ENCODE assay signal across 8 mouse cellular contexts in genomic region chr7:118597201-118597600, GRCm38 (mm10). TPM values are rescaled to one million over a fixed set of nuclear protein-coding genes. Genes with fewer than 3 reads are reported as not detected.
DNase-seq lines count a peak whose midpoint lies in the region; ATAC-seq and TF ChIP-seq lines count a peak whose summit lies in the region.

Tmc5 (plus strand) TSS chr7:118597297.

- ATAC-seq in lung, embryonic 14.5 days (ENCODE audit: insufficient read depth) = peak; percentile 3; the same call in 1 of the 2 replicates
- ATAC-seq in liver, embryonic 16.5 days (ENCODE audit: low read depth) = no peak
- ATAC-seq in activated CD4-positive, CD25-positive, alpha-beta regulatory T cell, adult 4 months = no peak

- intact Hi-C loops in gastrocnemius, postnatal 14 days (cut with DNase I; ENCODE audit: low total_unique reads) = loop anchor here (5.0 kb wide), 1 partner anchor 90 kb away; no protein-coding TSS in a partner anchor

- H3K9me3 ChIP-seq in lung, embryonic 14.5 days (ENCODE audit: low read depth, low read length) = no peaks in the 10 kb centered on the region
- H3K9me3 ChIP-seq in liver, embryonic 16.5 days (replicated peaks; ENCODE audit: control insufficient read depth, low read length) = no peaks in the 10 kb centered on the region

- H3K4me3 ChIP-seq in lung, embryonic 14.5 days (ENCODE audit: low read depth, low read length) = peak within 1 kb of the TSS; percentile 19
- H3K4me3 ChIP-seq in liver, embryonic 16.5 days (ENCODE audit: low read depth, low read length) = 0 out of 2 replicates have a peak within 1 kb of the TSS, but pooled peaks have one; percentile 8

- WGBS in lung, embryonic 14.5 days = 5% methylated on average over 23 of the region's 23 CpGs
- WGBS in liver, embryonic 16.5 days (ENCODE audit: insufficient replicate concordance) = 7% methylated on average over 23 of the region's 23 CpGs

- peaks cover 29% of the 10 kb centered on the region for H3K27me3 ChIP-seq in lung, embryonic 14.5 days (ENCODE audit: insufficient read depth, low read length)
- peaks cover 27% of the 10 kb centered on the region for H3K27me3 ChIP-seq in liver, embryonic 16.5 days (ENCODE audit: control insufficient read depth, insufficient read depth, low read depth, low read length)

- H3K27ac ChIP-seq in lung, embryonic 14.5 days (ENCODE audit: low read depth) = no peak within 1 kb of the TSS
- no peak within 1 kb of the TSS for H3K27ac ChIP-seq in liver, embryonic 16.5 days (ENCODE audit: low read length)

- no peak for DNase-seq in lung, embryonic 14.5 days
- DNase-seq in lung, postnatal 25 days (ENCODE audit: low spot score) = no peak
- no peak for DNase-seq in gonadal fat pad, adult 2 months (ENCODE audit: low read depth)
- DNase-seq in thymus, postnatal 14 days = peak; percentile 85
- no peak for DNase-seq in gastrocnemius, postnatal 14 days
- DNase-seq in layer of hippocampus, adult 8-10 months (ENCODE audit: low spot score in 2 of 2) = no peak

- peak within 1 kb of the TSS; percentile 48 for H3K4me2 ChIP-seq in lung, embryonic 14.5 days
- H3K4me2 ChIP-seq in liver, embryonic 16.5 days (ENCODE audit: low read depth, low read length) = peak within 1 kb of the TSS; percentile 35

- H3K4me1 ChIP-seq in lung, embryonic 14.5 days (ENCODE audit: insufficient read depth) = no peaks in the 10 kb centered on the region; the same call in 1 of the 2 replicates
- H3K4me1 ChIP-seq in liver, embryonic 16.5 days (ENCODE audit: control insufficient read depth, low read depth, low read length) = no peaks in the 10 kb centered on the region; the same call in 1 of the 2 replicates

- H3K9ac ChIP-seq in lung, embryonic 14.5 days = no peak within 1 kb of the TSS
- H3K9ac ChIP-seq in liver, embryonic 16.5 days (ENCODE audit: low read depth, low read length) = no peak within 1 kb of the TSS

- no peak for TF ChIP-seq CTCF in lung, embryonic 14.5 days (IDR thresholded peaks at IDR 0.05; ENCODE audit: low read depth)

- H3K36me3 ChIP-seq in lung, embryonic 14.5 days (ENCODE audit: insufficient read depth) = no peaks in the 10 kb centered on the region
- H3K36me3 ChIP-seq in liver, embryonic 16.5 days (ENCODE audit: control insufficient read depth, insufficient read depth) = no peaks in the 10 kb centered on the region

RNA-seq across cellular contexts. Expression of gene Tmc5, which starts in this region (rescaled TPM):
- 0.08 TPM in 1 of 2 replicates, not detected in the other for polyA plus RNA-seq in lung, embryonic 14.5 days (2014; fragmentation: Nextera tagmentation; extraction: Ambion mirVana)
- 21.6 and 26.3 TPM in 2 replicates for polyA plus RNA-seq in gonadal fat pad, adult 2 months (2012; rRNA removed)
- 0.05 and 0.28 TPM in 2 replicates for polyA plus RNA-seq in liver, embryonic 16.5 days (2015; fragmentation: Nextera tagmentation; extraction: Ambion mirVana)
- polyA plus RNA-seq in activated CD4-positive, CD25-positive, alpha-beta regulatory T cell, adult 4 months (2017; shearing (Covaris generic)) = not detected
- under 1 TPM; 0.13 to 0.53 TPM for total RNA-seq in gastrocnemius, postnatal 14 days (2021)
- under 1 TPM; 0.25 to 0.94 (median 0.49) TPM for total RNA-seq in layer of hippocampus, adult 8-10 months (2022)

Comparison
In these comparisons a context has a peak if more than half of its experiments do, and no peak if none do; other contexts are left out.
1. RNA of gene Tmc5 (polyA plus RNA-seq): 21.6 to 26.3 TPM in gonadal fat pad, adult 2 months; 0.05 to 0.28 TPM in liver, embryonic 16.5 days, 0.08 TPM in lung, embryonic 14.5 days and not detected in activated CD4-positive, CD25-positive, alpha-beta regulatory T cell, adult 4 months; every median in the first group is over 10 times any median in the second.
2. Peak in ATAC-seq, H3K4me3 ChIP-seq and H3K4me2 ChIP-seq in lung, embryonic 14.5 days; RNA of the gene not detected or under 1 TPM.